Mouse (Mus musculus): ENCODE results near the gene Prss46.

DNA sequence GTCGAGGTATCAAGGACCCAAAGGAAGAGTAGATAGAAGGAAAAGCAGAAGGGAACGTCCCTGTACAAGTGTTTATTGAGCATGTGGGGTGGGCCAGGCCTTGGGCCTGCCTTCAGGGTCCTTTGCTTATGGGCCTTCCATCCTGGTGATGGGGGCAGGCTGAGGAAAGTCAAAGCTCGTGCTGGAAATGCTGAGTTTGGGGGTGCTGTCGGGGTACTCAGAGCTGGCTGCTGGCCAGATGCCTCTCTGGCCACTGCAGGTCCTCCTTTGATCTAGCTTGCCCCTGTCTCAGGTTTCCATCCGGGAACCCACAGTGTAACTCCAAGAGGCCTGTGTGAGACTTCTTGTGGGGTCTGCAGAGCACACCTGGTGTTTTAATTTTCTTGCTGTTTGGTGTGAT is 14.2 kb downstream of the Prss46 start:
- TF ChIP-seq CTCF (IDR thresholded peaks at IDR 0.05; ENCODE audit: borderline replicate concordance, control insufficient read depth, extremely low read depth, insufficient read depth, low read length, poor library complexity) (no peak), POLR2A (IDR thresholded peaks at IDR 0.05; ENCODE audit: control insufficient read depth, extremely low read depth, insufficient read depth, low read length, poor library complexity) (no peak)

Data from thymus, adult 2 months (tissue).